Mouse (Mus musculus) liver, embryonic 15.5 days (tissue): ENCODE measurements around the gene T2. TPM values are rescaled to one million over a fixed set of nuclear protein-coding genes. Genes with fewer than 3 reads are reported as not detected.

Experiments used
- ATAC-seq: fragments of 200-750 bp; cut with Nextera tagmentation; 2 replicates; pipeline ENCODE4 v1.8.0; 2017; ENCODE audit warnings: moderate number of reproducible peaks, mild to moderate bottlenecking, moderate library complexity; ENCODE audit not compliant: insufficient read depth
- H3K27ac ChIP-seq: fragments of 300-500 bp; sonication (generic); replicated peaks from 2 replicates; pipeline ENCODE4 v1.5.1; 2015; ENCODE audit warnings: mild to moderate bottlenecking, inconsistent platforms
- H3K27me3 ChIP-seq: fragments of 300-500 bp; sonication (generic); 2 replicates; pipeline ENCODE4 v1.6.1; 2015; ENCODE audit warnings: mild to moderate bottlenecking, inconsistent platforms
- H3K36me3 ChIP-seq: fragments of 300-500 bp; sonication (generic); replicated peaks from 2 replicates; pipeline ENCODE4 v1.6.1; 2015; ENCODE audit warnings: moderate library complexity, mild to moderate bottlenecking, inconsistent platforms
- H3K4me1 ChIP-seq: fragments of 300-500 bp; sonication (generic); replicated peaks from 2 replicates; pipeline ENCODE4 v1.6.1; 2015; ENCODE audit warnings: inconsistent platforms
- H3K4me2 ChIP-seq: fragments of 300-500 bp; sonication (generic); 2 replicates; pipeline ENCODE4 v1.6.1; 2015; ENCODE audit warnings: moderate library complexity, mild to moderate bottlenecking, inconsistent platforms
- H3K4me3 ChIP-seq: fragments of 300-500 bp; sonication (generic); replicated peaks from 2 replicates; pipeline ENCODE4 v1.5.1; 2015; ENCODE audit warnings: mild to moderate bottlenecking, inconsistent platforms
- H3K9ac ChIP-seq: fragments of 300-500 bp; sonication (generic); 2 replicates; pipeline ENCODE4 v1.6.1; 2015; ENCODE audit warnings: moderate library complexity, mild to moderate bottlenecking, inconsistent platforms
- H3K9me3 ChIP-seq: fragments of 300-500 bp; sonication (generic); replicated peaks from 2 replicates; pipeline ENCODE4 v1.6.1; 2016; ENCODE audit warnings: inconsistent platforms
- WGBS: fragments of 180-500 bp; shearing (Covaris S2); methylation state at CpG from one replicate; pipeline ENCODE4 v1.1.7; 2015; ENCODE audit warnings: mixed read lengths; ENCODE audit not compliant: insufficient replicate concordance; 5-methylcytosine and 5-hydroxymethylcytosine counted together
- polyA plus RNA-seq: library from polyadenylated mRNA; unstranded; fragments of >200 nt; fragmentation: Nextera tagmentation; extraction: Ambion mirVana; gene quantifications from 2 replicates; pipeline ENCODE4 v1.2.1, GENCODE M21; 2015

T2 gene
- polyA plus RNA-seq, 1 experiment from 2014 or later = not detected

- H3K27ac ChIP-seq = no peak overlapping the region
- no peak overlapping the region for H3K4me2 ChIP-seq
- no peaks in the 10 kb centered on the region for H3K4me1 ChIP-seq
- ATAC-seq = no peak
- peaks cover 6% of the 10 kb centered on the region; the same call in 1 of the 2 replicates for H3K27me3 ChIP-seq
- H3K4me3 ChIP-seq = no peak overlapping the region
- H3K36me3 ChIP-seq = no peaks in the 10 kb centered on the region
- H3K9me3 ChIP-seq = no peaks in the 10 kb centered on the region
- 43% methylated on average over 9 of the region's 9 CpGs for WGBS
- no peak overlapping the region for H3K9ac ChIP-seq
Observed at GRCm38 (mm10) chr17:8447676-8448192, 91.9 kb downstream of the T2 start.

- ATAC-seq = no peak
- 56% methylated on average over 3 of the region's 3 CpGs for WGBS
- Histone ChIP-seq H3K9me3 (no peaks in the 10 kb centered on the region), H3K27ac (no peak overlapping the region), H3K4me2 (no peak overlapping the region), H3K4me1 (no peaks in the 10 kb centered on the region), H3K36me3 (no peaks in the 10 kb centered on the region), H3K27me3 (peaks cover under 1% of the 10 kb centered on the region; the same call in 1 of the 2 replicates), H3K4me3 (no peak overlapping the region), H3K9ac (no peak overlapping the region)
Observed at GRCm38 (mm10) chr17:8448324-8448723, 92.5 kb downstream of the T2 start.

- no peaks in the 10 kb centered on the region for H3K9me3 ChIP-seq
- 35% methylated on average over 6 of the region's 6 CpGs for WGBS
- H3K4me3 ChIP-seq = no peak overlapping the region
- no peak for ATAC-seq
- H3K27ac ChIP-seq = no peak overlapping the region
- H3K4me2 ChIP-seq = no peak overlapping the region
- H3K9ac ChIP-seq = no peak overlapping the region
- no peaks in the 10 kb centered on the region for H3K27me3 ChIP-seq
- H3K36me3 ChIP-seq = no peaks in the 10 kb centered on the region
- H3K4me1 ChIP-seq = no peaks in the 10 kb centered on the region
Observed at GRCm38 (mm10) chr17:8455196-8455595, 99.4 kb downstream of the T2 start.

GRCm38 (mm10) chr17:8455601-8456000, 99.8 kb downstream of the T2 start:
- Histone ChIP-seq H3K4me2 (no peak overlapping the region), H3K36me3 (no peaks in the 10 kb centered on the region), H3K4me1 (no peaks in the 10 kb centered on the region), H3K9me3 (no peaks in the 10 kb centered on the region), H3K9ac (no peak overlapping the region), H3K4me3 (no peak overlapping the region), H3K27me3 (0 out of 2 replicates have a peak, but pooled peaks cover 4% of the 10 kb centered on the region), H3K27ac (no peak overlapping the region)
- 52% methylated on average over 7 of the region's 7 CpGs for WGBS
- no peak for ATAC-seq

- Histone ChIP-seq H3K27me3 (0 out of 2 replicates have a peak, but pooled peaks cover 7% of the 10 kb centered on the region), H3K9me3 (no peaks in the 10 kb centered on the region), H3K9ac (no peak overlapping the region), H3K4me2 (no peak overlapping the region), H3K36me3 (no peaks in the 10 kb centered on the region), H3K27ac (no peak overlapping the region), H3K4me3 (no peak overlapping the region), H3K4me1 (no peaks in the 10 kb centered on the region)
- no peak for ATAC-seq
- WGBS = 21% methylated on average over 9 of the region's 9 CpGs
Observed at GRCm38 (mm10) chr17:8456856-8457460, 101.2 kb downstream of the T2 start.

GRCm38 (mm10) chr17:8461568-8461967, 105.8 kb downstream of the T2 start:
- 3% methylated on average over 4 of the region's 4 CpGs for WGBS
- no peak overlapping the region for H3K9ac ChIP-seq
- peaks cover 33% of the 10 kb centered on the region for H3K27me3 ChIP-seq
- H3K4me2 ChIP-seq = no peak overlapping the region
- no peaks in the 10 kb centered on the region for H3K9me3 ChIP-seq
- no peaks in the 10 kb centered on the region for H3K36me3 ChIP-seq
- no peak for ATAC-seq
- no peak overlapping the region for H3K27ac ChIP-seq
- no peak overlapping the region for H3K4me3 ChIP-seq
- H3K4me1 ChIP-seq = no peaks in the 10 kb centered on the region

GRCm38 (mm10) chr17:8463482-8464128, 107.8 kb downstream of the T2 start:
- Histone ChIP-seq H3K36me3 (no peaks in the 10 kb centered on the region), H3K4me3 (no peak overlapping the region), H3K9me3 (no peaks in the 10 kb centered on the region), H3K9ac (no peak overlapping the region), H3K4me1 (no peaks in the 10 kb centered on the region), H3K27me3 (peaks cover 44% of the 10 kb centered on the region), H3K27ac (no peak overlapping the region), H3K4me2 (no peak overlapping the region)
- WGBS = 17% methylated on average over 9 of the region's 9 CpGs
- no peak for ATAC-seq

GRCm38 (mm10) chr17:8467771-8468170, 112.0 kb downstream of the T2 start:
- Histone ChIP-seq H3K27ac (no peak overlapping the region), H3K4me2 (no peak overlapping the region), H3K4me1 (no peaks in the 10 kb centered on the region), H3K36me3 (no peaks in the 10 kb centered on the region), H3K9me3 (no peaks in the 10 kb centered on the region), H3K9ac (no peak overlapping the region), H3K4me3 (no peak overlapping the region), H3K27me3 (peaks cover 50% of the 10 kb centered on the region)
- no peak for ATAC-seq
- WGBS = 60% methylated on average over 3 of the region's 3 CpGs

GRCm38 (mm10) chr17:8468716-8469344, 113.0 kb downstream of the T2 start:
- Histone ChIP-seq H3K9ac (no peak overlapping the region), H3K9me3 (no peaks in the 10 kb centered on the region), H3K4me3 (no peak overlapping the region), H3K36me3 (no peaks in the 10 kb centered on the region), H3K27me3 (peaks cover 42% of the 10 kb centered on the region), H3K4me2 (no peak overlapping the region), H3K4me1 (no peaks in the 10 kb centered on the region), H3K27ac (no peak overlapping the region)
- WGBS = 15% methylated on average over 19 of the region's 19 CpGs
- ATAC-seq = no peak
